Mouse (Mus musculus) left cerebral cortex, adult 18-20 months (tissue): Measurements from ENCODE around the gene Tbx1. TPM values are rescaled to one million over a fixed set of nuclear protein-coding genes. Genes with fewer than 3 reads are reported as not detected.

ENCODE experiments used
- DNase-seq, 2 experiments: peaks; one replicate each; pipeline ENCODE4 v3.0.0; 2021 to 2022; ENCODE audit warnings: low spot score in 2 of 2, mixed read lengths in 1 of 2
- total RNA-seq, 2 experiments: library from RNA; stranded (reverse); gene quantifications; 2 replicates each; pipeline ENCODE4 v1.2.3; 2021

Gene Tbx1
- total RNA-seq, 2 experiments from 2014 or later: 1.3 TPM

- no peak for DNase-seq
Observed at GRCm38 (mm10) chr16:18588738-18589055, 1.8 kb downstream of the Tbx1 start.

- no peak for DNase-seq
Observed at GRCm38 (mm10) chr16:18587847-18588737, 2.4 kb downstream of the Tbx1 start.

DNA sequence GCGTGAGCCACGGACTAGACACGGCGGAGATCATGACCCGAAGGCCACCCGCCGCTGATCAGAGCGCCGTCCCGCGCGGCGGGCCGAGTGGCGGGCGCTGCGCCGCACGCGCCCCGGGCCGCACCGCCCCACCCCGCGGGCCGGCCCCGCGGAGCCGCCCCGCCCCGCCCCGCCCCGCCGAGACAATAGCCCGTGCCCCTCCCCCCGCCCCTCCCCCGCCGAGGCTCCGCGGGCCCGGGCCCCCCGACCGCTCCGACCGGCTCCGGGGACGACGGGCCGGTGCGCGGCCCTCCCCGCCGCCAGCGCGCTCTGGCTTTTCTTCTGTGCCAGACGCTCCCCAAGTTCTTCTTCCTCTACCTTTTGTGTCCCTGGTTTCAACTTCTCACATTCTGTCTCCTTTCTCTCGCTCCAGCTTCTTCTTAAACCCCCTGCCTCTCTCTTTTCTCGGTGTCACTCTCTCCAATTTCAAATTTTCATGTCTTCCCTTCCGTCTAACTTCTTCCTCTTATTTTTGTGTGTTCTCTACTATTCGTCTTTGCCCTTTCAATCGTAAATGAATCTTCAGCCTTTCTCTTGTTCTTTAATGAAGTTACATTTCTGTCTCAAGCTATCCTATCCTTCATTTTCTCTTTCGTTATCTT lies 3.4 kb downstream of the Tbx1 start:
- no peak for DNase-seq

GRCm38 (mm10) chr16:18586076-18586905 lies 4.2 kb downstream of the Tbx1 start:
- no peak for DNase-seq

DNA sequence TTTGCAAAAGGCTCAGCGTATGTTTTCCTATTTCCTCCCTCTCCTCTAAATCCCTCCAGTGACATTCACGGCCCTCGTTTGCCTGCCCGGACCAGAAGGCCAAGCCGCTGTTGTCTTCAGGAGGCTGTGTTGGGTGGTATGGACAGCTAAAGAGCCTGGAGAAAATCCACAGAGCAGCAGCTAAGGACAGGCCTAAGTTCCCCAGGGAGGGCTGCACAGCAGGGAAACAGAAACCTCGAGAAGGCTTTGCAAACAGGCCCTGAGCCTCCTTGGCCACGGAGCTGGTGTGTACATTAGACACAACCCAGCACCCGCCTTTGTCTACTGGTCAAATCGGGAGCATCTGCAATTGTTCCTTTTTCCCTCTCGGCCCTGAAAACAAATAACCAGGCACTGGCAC lies 4.8 kb downstream of the Tbx1 start:
- no peak for DNase-seq

GRCm38 (mm10) chr16:18584901-18585510 lies 5.5 kb downstream of the Tbx1 start:
- no peak for DNase-seq

- no peak for DNase-seq
Observed at GRCm38 (mm10) chr16:18583673-18584357, 6.7 kb downstream of the Tbx1 start.

DNA sequence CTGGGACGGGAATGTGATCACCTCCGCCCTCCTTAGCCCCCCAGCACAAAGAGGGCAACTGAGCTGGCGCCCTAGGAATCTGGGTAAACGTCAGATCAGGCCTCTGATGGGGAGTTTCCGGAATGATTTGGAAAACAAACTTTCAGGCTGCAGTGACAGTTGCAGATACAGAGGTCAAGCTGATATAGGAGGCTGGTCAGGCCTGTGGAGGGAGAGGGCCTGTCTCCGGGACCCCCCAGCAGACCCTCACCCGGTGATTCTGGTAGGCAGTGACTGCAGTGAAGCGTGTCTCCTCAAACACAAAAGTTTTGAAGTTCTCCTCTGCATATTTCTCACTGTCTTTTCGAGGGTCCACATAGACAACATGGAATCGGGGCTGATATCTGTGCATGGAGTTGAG lies 7.3 kb downstream of the Tbx1 start:
- no peak for DNase-seq

DNA sequence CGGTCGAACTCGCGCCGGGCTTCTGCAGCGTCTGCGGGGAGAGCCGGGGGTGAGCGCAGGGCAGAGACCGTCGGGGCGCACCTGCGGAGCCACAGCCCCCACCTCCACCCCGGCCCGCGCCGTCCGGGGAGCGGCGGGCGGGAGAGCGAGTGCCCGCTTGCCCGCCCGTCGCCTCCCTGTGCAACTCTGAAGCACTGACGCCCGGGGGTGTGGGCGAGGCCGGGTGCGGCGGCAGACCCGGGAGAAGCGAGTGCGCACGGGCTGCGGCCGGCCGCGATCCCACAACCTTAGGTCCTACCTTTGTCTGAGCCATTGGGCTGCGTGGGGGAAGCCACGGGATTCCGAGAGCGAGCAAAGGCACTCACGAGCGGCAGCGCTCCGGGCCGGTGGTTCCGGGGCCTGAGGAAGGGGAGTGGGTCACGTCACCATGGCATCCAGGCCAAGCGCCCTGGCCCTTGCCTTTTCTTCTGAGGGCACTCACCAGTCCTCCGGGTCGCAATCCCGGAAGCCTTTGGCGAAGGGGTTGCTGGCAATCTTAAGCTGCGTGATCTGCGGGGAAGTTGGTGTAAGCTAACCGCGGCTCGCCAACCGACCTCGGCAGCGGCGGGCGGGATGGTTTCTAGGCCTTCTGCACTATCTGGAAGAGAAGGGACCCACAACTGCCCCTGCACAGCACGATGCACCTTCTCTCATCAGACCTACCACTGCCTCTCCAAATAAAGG lies 7.9 kb downstream of the Tbx1 start:
- DNase-seq: no peak

DNA sequence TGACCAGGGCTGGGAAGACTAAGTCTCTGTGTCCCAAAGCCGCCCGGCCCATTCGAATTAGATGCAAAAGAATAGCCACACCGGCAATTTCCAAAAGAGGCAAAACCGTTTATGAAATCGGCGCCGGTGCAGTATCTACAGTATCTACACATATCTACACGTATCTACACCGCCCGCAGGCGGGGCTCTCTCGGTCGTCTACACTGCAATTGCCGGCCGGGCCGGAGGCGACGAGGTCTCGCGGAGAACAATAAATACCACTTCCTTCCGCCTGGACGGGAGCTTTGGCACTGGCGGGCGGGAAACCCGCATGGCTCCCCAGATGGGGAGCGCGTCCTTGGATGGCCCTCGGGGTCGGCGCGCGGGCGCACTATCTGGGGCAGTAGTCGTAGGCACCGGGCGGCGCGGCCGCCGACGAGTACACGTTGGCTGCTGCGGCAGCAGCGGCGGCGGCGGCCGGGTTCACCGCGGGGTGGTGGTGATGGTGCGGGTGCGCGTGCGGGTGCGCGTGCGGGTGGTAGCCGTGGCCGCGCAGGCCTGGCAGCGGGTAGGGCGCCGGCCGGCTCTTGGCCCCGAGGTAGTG lies 8.8 kb downstream of the Tbx1 start:
- DNase-seq: peak in 1 of 2 experiments; percentile 22

GRCm38 (mm10) chr16:18581050-18581622 lies 9.3 kb downstream of the Tbx1 start:
- DNase-seq: no peak

- DNase-seq: no peak
Observed at GRCm38 (mm10) chr16:18580389-18580788, 10.1 kb downstream of the Tbx1 start.

- no peak for DNase-seq
Observed at GRCm38 (mm10) chr16:18577599-18578160, 12.8 kb downstream of the Tbx1 start.

DNA sequence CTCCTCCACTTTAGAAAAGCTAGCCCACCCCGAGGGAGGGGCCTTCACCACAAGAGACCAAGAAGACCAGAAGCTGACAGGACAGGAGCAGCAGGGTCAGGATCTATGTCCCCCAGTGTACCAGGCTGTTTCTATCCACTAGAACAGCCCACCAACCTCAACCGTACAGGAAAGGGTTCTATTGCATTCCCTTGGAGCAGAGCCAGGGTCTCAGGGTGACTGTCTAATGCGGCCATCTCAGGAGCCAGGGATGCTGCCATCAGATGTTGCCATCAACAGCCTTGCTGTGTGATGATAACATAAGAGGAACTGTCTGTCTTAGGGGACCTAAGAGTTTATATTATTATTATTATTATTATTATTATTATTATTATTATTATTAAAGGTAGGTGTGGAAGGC lies 13.4 kb downstream of the Tbx1 start:
- DNase-seq: no peak

- no peak for DNase-seq
Observed at GRCm38 (mm10) chr16:18574196-18574595, 16.3 kb downstream of the Tbx1 start.

- DNase-seq: no peak
Observed at GRCm38 (mm10) chr16:18568599-18568998, 21.9 kb downstream of the Tbx1 start.

- DNase-seq: no peak
Observed at GRCm38 (mm10) chr16:18564472-18564871, 26.0 kb downstream of the Tbx1 start.

GRCm38 (mm10) chr16:18556461-18556860 lies 34.0 kb downstream of the Tbx1 start:
- no peak for DNase-seq
